Mouse (Mus musculus) embryonic facial prominence, embryonic 14.5 days (tissue): Measurements from ENCODE around the gene Rnf19b. TPM values are rescaled to one million over a fixed set of nuclear protein-coding genes. Genes with fewer than 3 reads are reported as not detected.

Experiments
- ATAC-seq: fragments of 200-750 bp; cut with Nextera tagmentation; 2 replicates; pipeline ENCODE4 v1.8.0; 2017; ENCODE audit warnings: low read depth, moderate number of reproducible peaks, moderate TSS enrichment
- DNase-seq: peaks from one replicate; pipeline ENCODE4 v3.0.0-alpha.2; 2015; ENCODE audit warnings: low spot score
- H3K27ac ChIP-seq: fragments of 300-500 bp; sonication (generic); replicated peaks from 2 replicates; pipeline ENCODE4 v1.5.1; 2014; ENCODE audit warnings: low read depth, mild to moderate bottlenecking, low read length, moderate library complexity
- H3K27me3 ChIP-seq: fragments of 300-500 bp; sonication (generic); replicated peaks from 2 replicates; pipeline ENCODE4 v1.6.1; 2014; ENCODE audit warnings: low read length; ENCODE audit not compliant: control insufficient read depth, insufficient read depth
- H3K36me3 ChIP-seq: fragments of 300-500 bp; sonication (generic); 2 replicates; pipeline ENCODE4 v1.6.1; 2014; ENCODE audit warnings: low read length, mixed read lengths; ENCODE audit not compliant: control insufficient read depth, insufficient read depth
- H3K4me1 ChIP-seq: fragments of 300-500 bp; sonication (generic); 2 replicates; pipeline ENCODE4 v1.6.1; 2014; ENCODE audit warnings: antibody characterized with exemption, low read length; ENCODE audit not compliant: control insufficient read depth, insufficient read depth
- H3K4me2 ChIP-seq: fragments of 300-500 bp; sonication (generic); 2 replicates; pipeline ENCODE4 v1.6.1; 2014; ENCODE audit warnings: low read depth, mild to moderate bottlenecking, low read length, moderate library complexity, mixed read lengths
- H3K4me3 ChIP-seq: fragments of 300-500 bp; sonication (generic); 2 replicates; pipeline ENCODE4 v1.5.1; 2014; ENCODE audit warnings: low read depth, mild to moderate bottlenecking, low read length
- H3K9ac ChIP-seq: fragments of 300-500 bp; sonication (generic); 2 replicates; pipeline ENCODE4 v1.6.1; 2014; ENCODE audit warnings: low read depth, mild to moderate bottlenecking, low read length, moderate library complexity, mixed read lengths
- H3K9me3 ChIP-seq: fragments of 300-500 bp; sonication (generic); 2 replicates; pipeline ENCODE4 v1.6.1; 2016; ENCODE audit warnings: low read length; ENCODE audit not compliant: control insufficient read depth
- WGBS: fragments of 180-500 bp; shearing (Covaris S2); extraction: QIAGEN DNeasy Blood & Tissue Kit; methylation state at CpG from one replicate; pipeline ENCODE4 v1.1.7; 2014; 5-methylcytosine and 5-hydroxymethylcytosine counted together
- polyA plus RNA-seq: library from polyadenylated mRNA; unstranded; fragments of >200 nt; fragmentation: Nextera tagmentation; extraction: Ambion mirVana; gene quantifications from 2 replicates; pipeline ENCODE4 v1.2.1, GENCODE M21; 2014

Gene Rnf19b
- polyA plus RNA-seq, 1 experiment from 2014 or later = 11.3 TPM

GRCm38 (mm10) chr4:129122719-129123118, 64.6 kb downstream of the Rnf19b start:
- Histone ChIP-seq H3K36me3 (no peaks in the 10 kb centered on the region), H3K9ac (no peak overlapping the region), H3K9me3 (no peaks in the 10 kb centered on the region), H3K4me1 (peaks cover 17% of the 10 kb centered on the region; the same call in 1 of the 2 replicates), H3K27ac (no peak overlapping the region), H3K4me2 (no peak overlapping the region), H3K4me3 (no peak overlapping the region), H3K27me3 (peaks cover 44% of the 10 kb centered on the region)
- ATAC-seq = no peak
- DNase-seq = no peak
- WGBS = 45% methylated on average over 5 of the region's 8 CpGs

GRCm38 (mm10) chr4:129124652-129125146, 66.6 kb downstream of the Rnf19b start:
- 2% methylated on average over 13 of the region's 13 CpGs for WGBS
- H3K36me3 ChIP-seq = no peaks in the 10 kb centered on the region
- no peak overlapping the region for H3K27ac ChIP-seq
- H3K4me1 ChIP-seq = peaks cover 19% of the 10 kb centered on the region; the same call in 1 of the 2 replicates
- no peak overlapping the region for H3K4me3 ChIP-seq
- H3K9ac ChIP-seq = no peak overlapping the region
- peaks cover 44% of the 10 kb centered on the region for H3K27me3 ChIP-seq
- H3K4me2 ChIP-seq = peak overlapping the region; percentile 23; the same call in 1 of the 2 replicates
- no peak for ATAC-seq
- H3K9me3 ChIP-seq = no peaks in the 10 kb centered on the region
- no peak for DNase-seq

GRCm38 (mm10) chr4:129125736-129126451, 67.8 kb downstream of the Rnf19b start:
- Histone ChIP-seq H3K27ac (no peak overlapping the region), H3K27me3 (peaks cover 36% of the 10 kb centered on the region), H3K4me3 (no peak overlapping the region; the same call in 1 of the 2 replicates), H3K4me2 (peak overlapping the region; percentile 32), H3K36me3 (no peaks in the 10 kb centered on the region), H3K9ac (no peak overlapping the region), H3K9me3 (no peaks in the 10 kb centered on the region), H3K4me1 (peaks cover 26% of the 10 kb centered on the region)
- WGBS = 15% methylated on average over 19 of the region's 19 CpGs
- ATAC-seq = no peak
- DNase-seq = no peak

GRCm38 (mm10) chr4:129128582-129129338, 70.7 kb downstream of the Rnf19b start:
- 53% methylated on average over 13 of the region's 13 CpGs for WGBS
- DNase-seq (no peak), ATAC-seq (peak; percentile 31; the same call in 1 of the 2 replicates)
- Histone ChIP-seq H3K9me3 (no peaks in the 10 kb centered on the region), H3K9ac (no peak overlapping the region), H3K36me3 (no peaks in the 10 kb centered on the region), H3K27me3 (peaks cover 13% of the 10 kb centered on the region), H3K4me3 (no peak overlapping the region), H3K27ac (no peak overlapping the region), H3K4me2 (no peak overlapping the region), H3K4me1 (peaks cover 19% of the 10 kb centered on the region)

- no peak overlapping the region for H3K9ac ChIP-seq
- no peak for ATAC-seq
Measured at GRCm38 (mm10) chr4:129129387-129129786, 71.3 kb downstream of the Rnf19b start.

GRCm38 (mm10) chr4:129130149-129130548, 72.1 kb downstream of the Rnf19b start:
- DNase-seq (no peak), ATAC-seq (peak; percentile 30; the same call in 1 of the 2 replicates)
- Histone ChIP-seq H3K4me2 (peak overlapping the region; percentile 55), H3K9ac (peak overlapping the region; percentile 48; the same call in 1 of the 2 replicates), H3K4me3 (peak overlapping the region; percentile 38), H3K27ac (peak overlapping the region; percentile 39), H3K36me3 (no peaks in the 10 kb centered on the region), H3K9me3 (no peaks in the 10 kb centered on the region), H3K4me1 (peaks cover 19% of the 10 kb centered on the region), H3K27me3 (peaks cover 7% of the 10 kb centered on the region)
- WGBS = 5% methylated on average over 8 of the region's 8 CpGs

More at GRCm38 (mm10) chr4:129129387-129129786, 71.3 kb downstream of the Rnf19b start:
- no peaks in the 10 kb centered on the region for H3K36me3 ChIP-seq
- H3K4me3 ChIP-seq = no peak overlapping the region
- H3K27me3 ChIP-seq = peaks cover 7% of the 10 kb centered on the region
- 16% methylated on average over 8 of the region's 9 CpGs for WGBS
- no peak for DNase-seq
- H3K4me1 ChIP-seq = peaks cover 19% of the 10 kb centered on the region
- no peak overlapping the region for H3K27ac ChIP-seq
- no peaks in the 10 kb centered on the region for H3K9me3 ChIP-seq
- no peak overlapping the region for H3K4me2 ChIP-seq

- H3K27ac ChIP-seq = peak overlapping the region; percentile 44
- peak; percentile 84 for DNase-seq
- peak overlapping the region; percentile 55 for H3K4me2 ChIP-seq
- H3K4me3 ChIP-seq = peak overlapping the region; percentile 38
- H3K9ac ChIP-seq = peak overlapping the region; percentile 56
- peaks cover 18% of the 10 kb centered on the region for H3K4me1 ChIP-seq
- 7% methylated on average over 16 of the region's 17 CpGs for WGBS
- H3K36me3 ChIP-seq = no peaks in the 10 kb centered on the region
- no peaks in the 10 kb centered on the region for H3K9me3 ChIP-seq
- ATAC-seq = peak; percentile 79
- peaks cover 13% of the 10 kb centered on the region for H3K27me3 ChIP-seq
Measured at GRCm38 (mm10) chr4:129130755-129131303, 72.8 kb downstream of the Rnf19b start.

- ATAC-seq = peak; percentile 53
- Histone ChIP-seq H3K9ac (no peak overlapping the region), H3K27ac (no peak overlapping the region), H3K9me3 (no peaks in the 10 kb centered on the region), H3K36me3 (no peaks in the 10 kb centered on the region), H3K4me2 (peak overlapping the region; percentile 22), H3K4me3 (no peak overlapping the region), H3K27me3 (peaks cover 19% of the 10 kb centered on the region), H3K4me1 (peaks cover 7% of the 10 kb centered on the region)
- peak; percentile 63 for DNase-seq
- WGBS = 10% methylated on average over 15 of the region's 15 CpGs
Measured at GRCm38 (mm10) chr4:129134799-129135585, 76.9 kb downstream of the Rnf19b start.
